Mouse (Mus musculus): ENCODE results near the gene Tacc3. TPM values are rescaled to one million over a fixed set of nuclear protein-coding genes. Genes with fewer than 3 reads are reported as not detected.

Tacc3 gene
- polyA plus RNA-seq, 1 experiment: 185 TPM

GRCm38 (mm10) chr5:33687142-33687541, 29.2 kb downstream of the Tacc3 start:
- Histone ChIP-seq H3K4me1 (ENCODE audit: control insufficient read depth, insufficient read depth, low read length) (peaks cover 2% of the 10 kb centered on the region), H3K27me3 (ENCODE audit: control insufficient read depth, insufficient read depth, low read length, poor library complexity, severe bottlenecking) (no peaks in the 10 kb centered on the region)

GRCm38 (mm10) chr5:33688278-33689220, 30.6 kb downstream of the Tacc3 start:
- Histone ChIP-seq H3K9me3 (replicated peaks; ENCODE audit: control insufficient read depth, insufficient read depth, low read length, poor library complexity, severe bottlenecking) (no peaks in the 10 kb centered on the region), H3K36me3 (ENCODE audit: control insufficient read depth, insufficient read depth, low read length, poor library complexity, severe bottlenecking) (no peaks in the 10 kb centered on the region), H3K27ac (ENCODE audit: insufficient read depth, low read length) (no peak overlapping the region), H3K9ac (ENCODE audit: low read depth, poor library complexity, severe bottlenecking) (0 out of 2 replicates have a peak overlapping the region, but pooled peaks have one; percentile 2), H3K4me1 (ENCODE audit: control insufficient read depth, insufficient read depth, low read length) (peaks cover 2% of the 10 kb centered on the region), H3K4me3 (ENCODE audit: low read depth, low read length) (peak overlapping the region; percentile 25), H3K27me3 (ENCODE audit: control insufficient read depth, insufficient read depth, low read length, poor library complexity, severe bottlenecking) (no peaks in the 10 kb centered on the region)
- TF ChIP-seq EP300 (IDR thresholded peaks at IDR 0.05; ENCODE audit: insufficient read depth, low read depth, low read length) (no peak), POLR2A (IDR thresholded peaks at IDR 0.05; ENCODE audit: insufficient read depth, low read length) (no peak), CTCF (IDR thresholded peaks at IDR 0.05; ENCODE audit: low read depth, low read length) (no peak)

More at GRCm38 (mm10) chr5:33687142-33687541, 29.2 kb downstream of the Tacc3 start:
- no peak overlapping the region for H3K9ac ChIP-seq (ENCODE audit: low read depth, poor library complexity, severe bottlenecking)
- no peaks in the 10 kb centered on the region for H3K36me3 ChIP-seq (ENCODE audit: control insufficient read depth, insufficient read depth, low read length, poor library complexity, severe bottlenecking)
- no peak for TF ChIP-seq EP300 (IDR thresholded peaks at IDR 0.05; ENCODE audit: insufficient read depth, low read depth, low read length)
- TF ChIP-seq POLR2A (IDR thresholded peaks at IDR 0.05; ENCODE audit: insufficient read depth, low read length): no peak
- no peak for TF ChIP-seq CTCF (IDR thresholded peaks at IDR 0.05; ENCODE audit: low read depth, low read length)
- no peak overlapping the region for H3K4me3 ChIP-seq (ENCODE audit: low read depth, low read length)
- no peaks in the 10 kb centered on the region for H3K9me3 ChIP-seq (replicated peaks; ENCODE audit: control insufficient read depth, insufficient read depth, low read length, poor library complexity, severe bottlenecking)
- no peak overlapping the region for H3K27ac ChIP-seq (ENCODE audit: insufficient read depth, low read length)

- no peaks in the 10 kb centered on the region for H3K9me3 ChIP-seq (replicated peaks; ENCODE audit: control insufficient read depth, insufficient read depth, low read length, poor library complexity, severe bottlenecking)
- no peaks in the 10 kb centered on the region for H3K27me3 ChIP-seq (ENCODE audit: control insufficient read depth, insufficient read depth, low read length, poor library complexity, severe bottlenecking)
- peak overlapping the region; percentile 25 for H3K4me3 ChIP-seq (ENCODE audit: low read depth, low read length)
- H3K9ac ChIP-seq (ENCODE audit: low read depth, poor library complexity, severe bottlenecking): 0 out of 2 replicates have a peak overlapping the region, but pooled peaks have one; percentile 2
- peaks cover 2% of the 10 kb centered on the region for H3K4me1 ChIP-seq (ENCODE audit: control insufficient read depth, insufficient read depth, low read length)
- H3K27ac ChIP-seq (ENCODE audit: insufficient read depth, low read length): no peak overlapping the region
- no peaks in the 10 kb centered on the region for H3K36me3 ChIP-seq (ENCODE audit: control insufficient read depth, insufficient read depth, low read length, poor library complexity, severe bottlenecking)
- no peak for TF ChIP-seq EP300 (IDR thresholded peaks at IDR 0.05; ENCODE audit: insufficient read depth, low read depth, low read length)
- TF ChIP-seq CTCF (IDR thresholded peaks at IDR 0.05; ENCODE audit: low read depth, low read length): no peak
- TF ChIP-seq POLR2A (IDR thresholded peaks at IDR 0.05; ENCODE audit: insufficient read depth, low read length): no peak
Observed at GRCm38 (mm10) chr5:33689221-33689844, 31.4 kb downstream of the Tacc3 start.

DNA sequence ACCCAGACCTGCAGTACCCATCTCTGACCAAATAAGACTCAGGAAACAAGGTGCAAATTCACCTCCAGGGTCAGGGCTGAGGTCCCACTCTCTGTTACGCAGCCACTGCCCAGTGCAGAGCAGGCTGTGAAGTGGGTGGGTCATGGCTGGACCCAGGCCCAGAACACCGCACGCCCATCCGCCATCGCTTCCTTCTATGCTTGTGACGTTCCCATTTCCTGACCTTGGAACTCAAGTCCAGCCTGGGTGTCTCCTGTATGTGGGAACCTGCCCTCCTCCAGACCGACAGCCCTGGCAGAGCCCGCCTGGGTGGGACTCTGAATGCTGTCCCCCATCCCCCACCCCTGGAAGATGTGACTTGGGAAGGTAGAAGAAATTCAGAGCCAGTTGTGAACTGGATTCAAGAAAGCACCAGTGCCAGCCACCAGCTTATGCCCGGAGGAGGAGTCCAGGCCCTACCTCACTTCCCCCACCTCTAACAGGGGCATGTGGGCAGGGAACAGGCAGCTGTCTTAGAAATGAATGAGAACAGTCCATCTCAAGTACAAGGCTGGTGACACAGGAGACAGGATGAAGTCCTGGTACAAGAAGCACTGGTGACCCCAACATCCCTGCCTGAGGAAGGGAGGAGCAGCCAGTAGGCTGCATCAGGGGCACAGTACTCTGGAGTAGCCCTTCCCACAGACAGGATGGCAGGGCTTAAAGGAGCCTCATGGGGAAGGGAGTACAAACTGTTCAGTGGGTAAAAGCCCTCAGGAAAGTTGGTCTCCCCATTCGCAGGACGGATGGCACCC, 32.1 kb downstream of the Tacc3 start:
- Histone ChIP-seq H3K36me3 (ENCODE audit: control insufficient read depth, insufficient read depth, low read length, poor library complexity, severe bottlenecking) (no peaks in the 10 kb centered on the region), H3K27me3 (ENCODE audit: control insufficient read depth, insufficient read depth, low read length, poor library complexity, severe bottlenecking) (no peaks in the 10 kb centered on the region), H3K4me1 (ENCODE audit: control insufficient read depth, insufficient read depth, low read length) (peaks cover 2% of the 10 kb centered on the region), H3K4me3 (ENCODE audit: low read depth, low read length) (peak overlapping the region; percentile 23; the same call in 1 of the 2 replicates), H3K27ac (ENCODE audit: insufficient read depth, low read length) (no peak overlapping the region), H3K9me3 (replicated peaks; ENCODE audit: control insufficient read depth, insufficient read depth, low read length, poor library complexity, severe bottlenecking) (no peaks in the 10 kb centered on the region), H3K9ac (ENCODE audit: low read depth, poor library complexity, severe bottlenecking) (no peak overlapping the region)
- no peak for TF ChIP-seq POLR2A (IDR thresholded peaks at IDR 0.05; ENCODE audit: insufficient read depth, low read length)
- TF ChIP-seq CTCF (IDR thresholded peaks at IDR 0.05; ENCODE audit: low read depth, low read length): no peak
- TF ChIP-seq EP300 (IDR thresholded peaks at IDR 0.05; ENCODE audit: insufficient read depth, low read depth, low read length): no peak

GRCm38 (mm10) chr5:33692393-33692792, 34.5 kb downstream of the Tacc3 start:
- peak overlapping the region; percentile 21 for H3K4me3 ChIP-seq (ENCODE audit: low read depth, low read length)

More at GRCm38 (mm10) chr5:33692393-33692792, 34.5 kb downstream of the Tacc3 start:
- TF ChIP-seq POLR2A (IDR thresholded peaks at IDR 0.05; ENCODE audit: insufficient read depth, low read length) (no peak), CTCF (IDR thresholded peaks at IDR 0.05; ENCODE audit: low read depth, low read length) (no peak), EP300 (IDR thresholded peaks at IDR 0.05; ENCODE audit: insufficient read depth, low read depth, low read length) (no peak)
- Histone ChIP-seq H3K36me3 (ENCODE audit: control insufficient read depth, insufficient read depth, low read length, poor library complexity, severe bottlenecking) (no peaks in the 10 kb centered on the region), H3K9me3 (replicated peaks; ENCODE audit: control insufficient read depth, insufficient read depth, low read length, poor library complexity, severe bottlenecking) (0 out of 2 replicates have a peak, but pooled peaks cover 4% of the 10 kb centered on the region), H3K4me1 (ENCODE audit: control insufficient read depth, insufficient read depth, low read length) (peaks cover 2% of the 10 kb centered on the region), H3K27ac (ENCODE audit: insufficient read depth, low read length) (no peak overlapping the region), H3K27me3 (ENCODE audit: control insufficient read depth, insufficient read depth, low read length, poor library complexity, severe bottlenecking) (no peaks in the 10 kb centered on the region), H3K9ac (ENCODE audit: low read depth, poor library complexity, severe bottlenecking) (peak overlapping the region; percentile 76)

Measured in ES-Bruce4 (cell line).